Mouse (Mus musculus) MEL (cell line): ENCODE results near the gene Adamts14. TPM values are rescaled to one million over a fixed set of nuclear protein-coding genes. Genes with fewer than 3 reads are reported as not detected.

Experiments
- DNase-seq: peaks from one replicate; pipeline ENCODE4 v3.0.0; 2011; ENCODE audit warnings: low read depth, low spot score
- H3K27ac ChIP-seq: 2 replicates; pipeline ENCODE4 v1.5.1; 2012; ENCODE audit warnings: low read depth, mild to moderate bottlenecking, control low read depth, low read length, moderate library complexity; ENCODE audit not compliant: control insufficient read depth
- H3K27me3 ChIP-seq, 2 experiments: fragments of 150-350 bp in 1 of 2; sonication (generic) in 1 of 2; 2 replicates each; pipeline ENCODE4 v1.6.1; 2012; ENCODE audit warnings: low read length in 2 of 2, mild to moderate bottlenecking in 2 of 2, improper control_type of control experiment in 1 of 2, moderate library complexity in 1 of 2; ENCODE audit not compliant: insufficient read depth in 2 of 2, control insufficient read depth in 1 of 2
- H3K36me3 ChIP-seq, 2 experiments: 2 replicates each; pipeline ENCODE4 v1.6.1; 2012 to 2014; ENCODE audit warnings: low read length in 2 of 2, improper control_type of control experiment in 1 of 2, inconsistent platforms in 1 of 2, mild to moderate bottlenecking in 1 of 2; ENCODE audit not compliant: insufficient read depth in 2 of 2, control insufficient read depth in 1 of 2
- H3K4me1 ChIP-seq, 2 experiments: fragments of 150-350 bp in 1 of 2; sonication (generic) in 1 of 2; 2 replicates each; pipeline ENCODE4 v1.6.1; 2012; ENCODE audit warnings: low read length in 2 of 2, improper control_type of control experiment in 1 of 2, mild to moderate bottlenecking in 1 of 2; ENCODE audit not compliant: insufficient read depth in 2 of 2, control insufficient read depth in 1 of 2
- H3K4me3 ChIP-seq, 2 experiments: fragments of 150-350 bp in 1 of 2; sonication (generic) in 1 of 2; 2 replicates each; pipeline ENCODE4 v1.5.1; 2012; ENCODE audit warnings: low read depth in 2 of 2, low read length in 2 of 2, mild to moderate bottlenecking in 2 of 2, moderate library complexity in 2 of 2, control low read depth in 1 of 2, improper control_type of control experiment in 1 of 2; ENCODE audit not compliant: control insufficient read depth in 1 of 2, insufficient read depth in 1 of 2
- H3K79me2 ChIP-seq: 2 replicates; pipeline ENCODE4 v1.6.1; 2012; ENCODE audit warnings: mild to moderate bottlenecking, low read length, moderate library complexity; ENCODE audit not compliant: control insufficient read depth, poor library complexity, insufficient read depth
- H3K9ac ChIP-seq: 2 replicates; pipeline ENCODE4 v1.6.1; 2012; ENCODE audit warnings: low read depth, mild to moderate bottlenecking, control low read depth, low read length, moderate library complexity; ENCODE audit not compliant: control insufficient read depth, poor library complexity, severe bottlenecking
- H3K9me3 ChIP-seq: fragments of 150-350 bp; sonication (generic); replicated peaks from 2 replicates; pipeline ENCODE4 v1.6.1; 2012; ENCODE audit warnings: mild to moderate bottlenecking, low read length, improper control_type of control experiment, moderate library complexity; ENCODE audit not compliant: insufficient read depth
- BHLHE40 ChIP-seq: IDR thresholded peaks from 2 replicates; pipeline ENCODE4 v1.6.1; 2012; ENCODE audit warnings: low read depth, mild to moderate bottlenecking, inconsistent platforms, low read length, improper control_type of control experiment, borderline replicate concordance
- CHD2 ChIP-seq: IDR thresholded peaks from 2 replicates; pipeline ENCODE4 v1.6.1; 2011; ENCODE audit warnings: low read length, improper control_type of control experiment
- CTCF ChIP-seq, 3 experiments: IDR thresholded peaks in 2 of 3; conservative IDR thresholded peaks in 1 of 3; 2 replicates each; pipeline ENCODE4 v1.5.1; 2011 to 2012; ENCODE audit warnings: low read length in 3 of 3, low read depth in 2 of 3, mild to moderate bottlenecking in 2 of 3, improper control_type of control experiment in 1 of 3, inconsistent platforms in 1 of 3, mixed read lengths in 1 of 3, moderate library complexity in 1 of 3; ENCODE audit not compliant: control insufficient read depth in 1 of 3, insufficient read depth in 1 of 3, poor library complexity in 1 of 3, severe bottlenecking in 1 of 3
- E2F4 ChIP-seq: IDR thresholded peaks from 2 replicates; pipeline ENCODE4 v1.6.1; 2011; ENCODE audit warnings: low read depth, low read length, improper control_type of control experiment, borderline replicate concordance
- ELF1 ChIP-seq: IDR thresholded peaks from 2 replicates; pipeline ENCODE4 v1.6.1; 2014; ENCODE audit warnings: low read depth, mild to moderate bottlenecking, inconsistent platforms, low read length, improper control_type of control experiment, moderate library complexity
- EP300 ChIP-seq, 2 experiments: IDR thresholded peaks; 2 replicates each; pipeline ENCODE4 v1.6.1; 2011; ENCODE audit warnings: improper control_type of control experiment in 2 of 2, low read length in 2 of 2, low read depth in 1 of 2, mild to moderate bottlenecking in 1 of 2
- ETS1 ChIP-seq: IDR thresholded peaks from 2 replicates; pipeline ENCODE4 v1.6.1; 2012; ENCODE audit warnings: low read depth, mild to moderate bottlenecking, inconsistent platforms, low read length, improper control_type of control experiment, moderate library complexity
- GATA1 ChIP-seq: IDR thresholded peaks from 2 replicates; pipeline ENCODE4 v1.6.1; 2011; ENCODE audit warnings: low read depth, low read length, improper control_type of control experiment
- HCFC1 ChIP-seq: IDR thresholded peaks from 2 replicates; pipeline ENCODE4 v1.6.1; 2012; ENCODE audit warnings: low read depth, mild to moderate bottlenecking, inconsistent platforms, low read length, improper control_type of control experiment, moderate library complexity
- KAT2A ChIP-seq: conservative IDR thresholded peaks from 2 replicates; pipeline ENCODE4 v1.6.1; 2012; ENCODE audit warnings: low read depth, low read length, improper control_type of control experiment, inconsistent platforms
- MAX ChIP-seq: IDR thresholded peaks from 2 replicates; pipeline ENCODE4 v1.6.1; 2011; ENCODE audit warnings: low read length, improper control_type of control experiment
- MAZ ChIP-seq: IDR thresholded peaks from 2 replicates; pipeline ENCODE4 v1.6.1; 2012; ENCODE audit warnings: low read depth, mild to moderate bottlenecking, inconsistent platforms, low read length, improper control_type of control experiment
- MXI1 ChIP-seq: IDR thresholded peaks from 2 replicates; pipeline ENCODE4 v1.6.1; 2011; ENCODE audit warnings: mild to moderate bottlenecking, low read depth, low read length, improper control_type of control experiment
- POLR2AphosphoS5 ChIP-seq: IDR thresholded peaks from 2 replicates; pipeline ENCODE4 v1.6.1; 2012; ENCODE audit warnings: low read depth, borderline replicate concordance, mild to moderate bottlenecking, inconsistent platforms, low read length, moderate library complexity, mixed read lengths
- RAD21 ChIP-seq: IDR thresholded peaks from 2 replicates; pipeline ENCODE4 v1.6.1; 2011; ENCODE audit warnings: mild to moderate bottlenecking, low read depth, low read length, improper control_type of control experiment
- SIN3A ChIP-seq: IDR thresholded peaks from 2 replicates; pipeline ENCODE4 v1.6.1; 2012; ENCODE audit warnings: low read length, improper control_type of control experiment, inconsistent platforms
- SMC3 ChIP-seq: IDR thresholded peaks from 2 replicates; pipeline ENCODE4 v1.6.1; 2011; ENCODE audit warnings: low read depth, low read length, improper control_type of control experiment
- TBP ChIP-seq: IDR thresholded peaks from 2 replicates; pipeline ENCODE4 v1.8.0; 2011; ENCODE audit warnings: low read depth, low read length, improper control_type of control experiment
- UBTF ChIP-seq: IDR thresholded peaks from 2 replicates; pipeline ENCODE4 v1.6.1; 2012; ENCODE audit warnings: low read depth, mild to moderate bottlenecking, inconsistent platforms, low read length, improper control_type of control experiment, moderate library complexity, borderline replicate concordance; ENCODE audit not compliant: insufficient read depth
- USF1 ChIP-seq: IDR thresholded peaks from 2 replicates; pipeline ENCODE4 v1.6.1; 2014; ENCODE audit warnings: low read depth, mild to moderate bottlenecking, inconsistent platforms, low read length, improper control_type of control experiment, moderate library complexity
- USF2 ChIP-seq, 2 experiments: IDR thresholded peaks; 2 replicates each; pipeline ENCODE4 v1.6.1; 2011 to 2012; ENCODE audit warnings: improper control_type of control experiment in 2 of 2, low read length in 2 of 2, borderline replicate concordance in 1 of 2, inconsistent platforms in 1 of 2, low read depth in 1 of 2, mild to moderate bottlenecking in 1 of 2; ENCODE audit not compliant: insufficient read depth in 1 of 2
- ZC3H11A ChIP-seq: IDR thresholded peaks from 2 replicates; pipeline ENCODE4 v1.6.1; 2012; ENCODE audit warnings: low read depth, mild to moderate bottlenecking, inconsistent platforms, low read length, improper control_type of control experiment
- ZKSCAN1 ChIP-seq: IDR thresholded peaks from 2 replicates; pipeline ENCODE4 v1.6.1; 2012; ENCODE audit warnings: low read depth, mild to moderate bottlenecking, inconsistent platforms, low read length, improper control_type of control experiment, moderate library complexity
- ZMIZ1 ChIP-seq: IDR thresholded peaks from 2 replicates; pipeline ENCODE4 v1.6.1; 2012; ENCODE audit warnings: low read depth, mild to moderate bottlenecking, inconsistent platforms, low read length, improper control_type of control experiment, moderate library complexity
- ZNF384 ChIP-seq: IDR thresholded peaks from 2 replicates; pipeline ENCODE4 v1.6.1; 2012; ENCODE audit warnings: low read depth, mild to moderate bottlenecking, inconsistent platforms, low read length, improper control_type of control experiment
- polyA plus RNA-seq, 2 experiments: library from polyadenylated mRNA; stranded (reverse) in 1 of 2; unstranded in 1 of 2; fragments of >175 nt in 1 of 2; fragments of >200 nt in 1 of 2; gene quantifications; 2 replicates each; pipeline versions ENCODE4 v1.2.1 to v1.2.4; 2012; ENCODE audit warnings: low replicate concordance in 2 of 2, low read depth in 1 of 2; ENCODE audit not compliant: insufficient read length in 2 of 2, insufficient read depth in 1 of 2, missing spikeins in 1 of 2
- total RNA-seq: library from RNA; depleted of rRNA; stranded (reverse); fragments of 300-350 nt; gene quantifications from 2 replicates; pipeline ENCODE4 v1.2.3, GENCODE M21; 2012

Gene Adamts14
- total and polyA plus RNA-seq, 3 experiments, result not detected

- TF ChIP-seq USF2 (IDR thresholded peaks at IDR 0.05; ENCODE audit: borderline replicate concordance in 1 of 2, insufficient read depth in 1 of 2, low read depth in 1 of 2, low read length in 2 of 2) (no peak), ZMIZ1 (no peak), MAX (no peak), SIN3A (no peak), BHLHE40 (no peak), CTCF (IDR thresholded peaks at IDR 0.05 in 2 of 3, conservative IDR thresholded peaks at IDR 0.05 in 1 of 3; ENCODE audit: control insufficient read depth in 1 of 3, insufficient read depth in 1 of 3, low read depth in 2 of 3, low read length in 3 of 3, poor library complexity in 1 of 3, severe bottlenecking in 1 of 3) (no peak), ZC3H11A (no peak), MAZ (no peak), E2F4 (no peak), MXI1 (no peak), KAT2A (no peak), EP300 (IDR thresholded peaks at IDR 0.05; ENCODE audit: low read depth in 1 of 2, low read length in 2 of 2) (no peak), SMC3 (no peak), GATA1 (no peak)
- Histone ChIP-seq H3K4me3 (no peak overlapping the region), H3K9ac (no peak overlapping the region), H3K27ac (no peak overlapping the region), H3K9me3 (no peaks in the 10 kb centered on the region), H3K4me1 (no peaks in the 10 kb centered on the region), H3K27me3 (no peaks in the 10 kb centered on the region), H3K79me2 (no peaks in the 10 kb centered on the region), H3K36me3 (no peaks in the 10 kb centered on the region)
- DNase-seq, result no peak
Observed at GRCm38 (mm10) chr10:61188010-61188409, 85.2 kb downstream of the Adamts14 start.

GRCm38 (mm10) chr10:61187001-61187400 lies 86.2 kb downstream of the Adamts14 start:
- H3K36me3 ChIP-seq, result no peaks in the 10 kb centered on the region
- no peak overlapping the region for H3K4me3 ChIP-seq
- no peaks in the 10 kb centered on the region for H3K9me3 ChIP-seq
- no peak overlapping the region for H3K9ac ChIP-seq
- no peak overlapping the region for H3K27ac ChIP-seq
- TF ChIP-seq E2F4 (no peak), ZNF384 (no peak), TBP (no peak)
- no peaks in the 10 kb centered on the region for H3K27me3 ChIP-seq
- no peaks in the 10 kb centered on the region for H3K4me1 ChIP-seq
- no peak for DNase-seq
- no peaks in the 10 kb centered on the region for H3K79me2 ChIP-seq

GRCm38 (mm10) chr10:61179927-61180326 lies 93.3 kb downstream of the Adamts14 start:
- H3K27ac ChIP-seq, result no peak overlapping the region
- H3K27me3 ChIP-seq, result peaks cover 0 to 3% of the 10 kb centered on the region in 2 experiments; a peak in 1 of 4 replicates
- H3K4me1 ChIP-seq, result no peaks in the 10 kb centered on the region
- no peak overlapping the region for H3K4me3 ChIP-seq
- TF ChIP-seq ETS1, result no peak
- no peak for TF ChIP-seq RAD21
- no peak for TF ChIP-seq CTCF (IDR thresholded peaks at IDR 0.05 in 2 of 3, conservative IDR thresholded peaks at IDR 0.05 in 1 of 3; ENCODE audit: control insufficient read depth in 1 of 3, insufficient read depth in 1 of 3, low read depth in 2 of 3, low read length in 3 of 3, poor library complexity in 1 of 3, severe bottlenecking in 1 of 3)
- TF ChIP-seq CHD2, result no peak
- TF ChIP-seq E2F4, result no peak
- TF ChIP-seq POLR2AphosphoS5, result no peak
- no peak for TF ChIP-seq BHLHE40
- no peak for TF ChIP-seq UBTF
- no peak for TF ChIP-seq HCFC1
- no peak for TF ChIP-seq USF1
- TF ChIP-seq MAZ, result no peak
- no peak for TF ChIP-seq GATA1
- TF ChIP-seq ELF1, result no peak
- no peak for TF ChIP-seq MXI1
- no peak for TF ChIP-seq TBP
- no peak for TF ChIP-seq ZKSCAN1
- TF ChIP-seq, all 39 proteins: peak for 0
- H3K79me2 ChIP-seq, result no peaks in the 10 kb centered on the region
- no peaks in the 10 kb centered on the region for H3K9me3 ChIP-seq
- no peak overlapping the region for H3K9ac ChIP-seq
- no peaks in the 10 kb centered on the region for H3K36me3 ChIP-seq
- no peak for DNase-seq
